Mouse (Mus musculus): ENCODE data around the gene Zfp644.

Zfp644 gene

GRCm38 (mm10) chr5:106664910-106665309, 32.2 kb downstream of the Zfp644 start:
- DNase-seq (ENCODE audit: low spot score in 2 of 2) = no peak

- no peak for DNase-seq (ENCODE audit: low spot score in 2 of 2)
Measured at GRCm38 (mm10) chr5:106660867-106661266, 36.2 kb downstream of the Zfp644 start.

- no peak for DNase-seq (ENCODE audit: low spot score in 2 of 2)
Measured at GRCm38 (mm10) chr5:106652790-106653328, 44.2 kb downstream of the Zfp644 start.

GRCm38 (mm10) chr5:106652220-106652753, 44.8 kb downstream of the Zfp644 start:
- DNase-seq (ENCODE audit: low spot score in 2 of 2) = no peak

- DNase-seq (ENCODE audit: low spot score in 2 of 2) = no peak
Measured at GRCm38 (mm10) chr5:106649995-106650394, 47.1 kb downstream of the Zfp644 start.

GRCm38 (mm10) chr5:106649441-106649840, 47.6 kb downstream of the Zfp644 start:
- DNase-seq (ENCODE audit: low spot score in 2 of 2) = no peak

- no peak for DNase-seq (ENCODE audit: low spot score in 2 of 2)
Measured at GRCm38 (mm10) chr5:106643434-106643833, 53.7 kb downstream of the Zfp644 start.

- no peak for DNase-seq (ENCODE audit: low spot score in 2 of 2)
Measured at GRCm38 (mm10) chr5:106641876-106642275, 55.2 kb downstream of the Zfp644 start.

GRCm38 (mm10) chr5:106640235-106640809, 56.8 kb downstream of the Zfp644 start:
- DNase-seq (ENCODE audit: low spot score in 2 of 2) = no peak

- DNase-seq (ENCODE audit: low spot score in 2 of 2) = no peak
Measured at GRCm38 (mm10) chr5:106639627-106640026, 57.5 kb downstream of the Zfp644 start.

GRCm38 (mm10) chr5:106636423-106636946, 60.6 kb downstream of the Zfp644 start:
- no peak for DNase-seq (ENCODE audit: low spot score in 2 of 2)

- no peak for DNase-seq (ENCODE audit: low spot score in 2 of 2)
Measured at GRCm38 (mm10) chr5:106628369-106629149, 68.5 kb downstream of the Zfp644 start.

- DNase-seq (ENCODE audit: low spot score in 2 of 2) = no peak
Measured at GRCm38 (mm10) chr5:106623337-106623736, 73.8 kb downstream of the Zfp644 start.

- no peak for DNase-seq (ENCODE audit: low spot score in 2 of 2)
Measured at GRCm38 (mm10) chr5:106622193-106622592, 74.9 kb downstream of the Zfp644 start.

GRCm38 (mm10) chr5:106620446-106620845, 76.6 kb downstream of the Zfp644 start:
- no peak for DNase-seq (ENCODE audit: low spot score in 2 of 2)

- no peak for DNase-seq (ENCODE audit: low spot score in 2 of 2)
Measured at GRCm38 (mm10) chr5:106615006-106615405, 82.1 kb downstream of the Zfp644 start.

- DNase-seq (ENCODE audit: low spot score in 2 of 2) = no peak
Measured at GRCm38 (mm10) chr5:106614570-106614969, 82.5 kb downstream of the Zfp644 start.

GRCm38 (mm10) chr5:106612151-106612550, 84.9 kb downstream of the Zfp644 start:
- DNase-seq (ENCODE audit: low spot score in 2 of 2) = no peak

- DNase-seq (ENCODE audit: low spot score in 2 of 2) = no peak
Measured at GRCm38 (mm10) chr5:106608798-106609197, 88.3 kb downstream of the Zfp644 start, which contains the start of gene Gm17304. Gm17304 (plus strand) TSS chr5:106609098.

- DNase-seq (ENCODE audit: low spot score in 2 of 2) = no peak
Measured at GRCm38 (mm10) chr5:106607081-106607480, 90.0 kb downstream of the Zfp644 start.

GRCm38 (mm10) chr5:106605096-106605495, 92.0 kb downstream of the Zfp644 start:
- no peak for DNase-seq (ENCODE audit: low spot score in 2 of 2)

GRCm38 (mm10) chr5:106604381-106604780, 92.7 kb downstream of the Zfp644 start:
- no peak for DNase-seq (ENCODE audit: low spot score in 2 of 2)
